Mouse (Mus musculus) brain, embryonic 14.5 days (tissue): ENCODE data around the gene Atf5.
A peak's percentile ranks its signal among the peaks of the same experiment; 100 is the strongest.

Experiments
- CTCF ChIP-seq: fragments of 200-500 bp; IDR thresholded peaks from 2 replicates; pipeline ENCODE4 v1.5.1; 2012; ENCODE audit warnings: inconsistent platforms, mild to moderate bottlenecking, moderate library complexity, borderline replicate concordance; ENCODE audit not compliant: insufficient read depth, insufficient read length; ENCODE audit errors: extremely low read depth
- POLR2A ChIP-seq: fragments of 200-500 bp; IDR thresholded peaks from 2 replicates; pipeline ENCODE4 v1.6.1; 2012; ENCODE audit warnings: mild to moderate bottlenecking, inconsistent platforms, borderline replicate concordance; ENCODE audit not compliant: poor library complexity, insufficient read depth, insufficient read length, severe bottlenecking; ENCODE audit errors: extremely low read depth

DNA sequence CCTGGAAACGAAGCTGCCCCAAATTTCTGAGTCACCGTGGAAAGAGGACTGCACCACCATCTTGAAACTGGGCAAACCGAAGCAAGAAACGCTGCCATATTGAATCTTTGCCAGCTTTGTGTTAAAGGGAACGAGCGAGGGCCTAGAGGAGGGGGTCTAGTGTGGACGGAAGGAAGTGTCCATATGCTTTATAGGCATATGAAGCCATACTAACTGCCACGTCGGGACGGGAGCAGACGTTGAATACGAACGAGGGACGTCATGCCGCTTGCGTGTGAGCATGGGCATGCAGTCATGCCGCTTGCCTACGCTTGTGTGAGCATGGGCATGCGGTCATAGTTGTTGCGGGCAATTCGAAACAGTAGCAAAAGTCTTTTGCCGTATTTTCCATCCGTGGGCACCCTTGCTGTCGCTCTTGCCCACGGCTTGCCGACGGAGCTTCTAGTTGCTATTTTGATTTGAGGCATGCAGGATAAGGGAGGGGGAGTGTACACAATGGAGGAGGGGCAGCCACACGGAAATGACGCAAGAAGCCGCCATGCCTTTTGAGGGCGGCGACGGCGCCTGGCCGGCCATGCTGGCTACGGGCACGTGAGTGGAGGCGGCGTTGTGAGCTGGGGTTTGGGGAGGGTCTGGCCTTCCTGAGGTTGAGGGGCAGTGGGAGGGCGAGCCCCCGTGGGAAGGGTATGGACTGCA, 33.1 kb upstream of the Atf5 start:
- TF ChIP-seq POLR2A, result 0 out of 2 replicates have a peak, but pooled peaks have one; percentile 26
- TF ChIP-seq CTCF, result no peak
